Mouse (Mus musculus) ES-E14 (cell line): ENCODE measurements around the gene Wasf2. TPM values are rescaled to one million over a fixed set of nuclear protein-coding genes. Genes with fewer than 3 reads are reported as not detected.

Experiments used
- DNase-seq: peaks from one replicate; pipeline ENCODE4 v3.0.0-alpha.2; 2013; ENCODE audit warnings: low read depth, low spot score
- H3K27ac ChIP-seq: 2 replicates; pipeline ENCODE4 v1.5.1; 2012; ENCODE audit warnings: low read depth, mild to moderate bottlenecking, low read length, moderate library complexity, mixed read lengths; ENCODE audit not compliant: poor library complexity, insufficient read depth, severe bottlenecking
- H3K36me3 ChIP-seq: 2 replicates; pipeline ENCODE4 v1.6.1; 2012; ENCODE audit warnings: mild to moderate bottlenecking, low read length, moderate library complexity, mixed read lengths; ENCODE audit not compliant: control insufficient read depth, poor library complexity, insufficient read depth, severe bottlenecking
- H3K4me1 ChIP-seq, 2 experiments: fragments of 150-350 bp in 1 of 2; sonication (generic) in 1 of 2; 2 replicates each; pipeline ENCODE4 v1.6.1; 2012; ENCODE audit warnings: low read length in 2 of 2, mild to moderate bottlenecking in 1 of 2, mixed read lengths in 1 of 2; ENCODE audit not compliant: control insufficient read depth in 2 of 2, insufficient read depth in 2 of 2, poor library complexity in 1 of 2
- H3K4me3 ChIP-seq, 2 experiments: fragments of 150-350 bp in 1 of 2; sonication (generic) in 1 of 2; 2 replicates each; pipeline ENCODE4 v1.5.1; 2012; ENCODE audit warnings: low read length in 2 of 2, low read depth in 1 of 2, mild to moderate bottlenecking in 1 of 2, mixed read lengths in 1 of 2; ENCODE audit not compliant: insufficient read depth in 1 of 2, poor library complexity in 1 of 2, severe bottlenecking in 1 of 2
- H3K9ac ChIP-seq: 2 replicates; pipeline ENCODE4 v1.6.1; 2012; ENCODE audit warnings: low read depth, mild to moderate bottlenecking, low read length, mixed read lengths; ENCODE audit not compliant: poor library complexity, insufficient read depth, severe bottlenecking
- H3K9me3 ChIP-seq: fragments of 150-350 bp; sonication (generic); 2 replicates; pipeline ENCODE4 v1.6.1; 2012; ENCODE audit warnings: low read depth, mild to moderate bottlenecking, low read length; ENCODE audit not compliant: control insufficient read depth, insufficient read depth
- CHD2 ChIP-seq: IDR thresholded peaks from 2 replicates; pipeline ENCODE4 v1.6.1; 2014; ENCODE audit warnings: mild to moderate bottlenecking, low read depth, low read length, inconsistent platforms
- HCFC1 ChIP-seq: IDR thresholded peaks from 2 replicates; pipeline ENCODE4 v1.6.1; 2012; ENCODE audit warnings: low read length, inconsistent platforms, borderline replicate concordance; ENCODE audit not compliant: insufficient read depth
- MAFK ChIP-seq: IDR thresholded peaks from 2 replicates; pipeline ENCODE4 v1.6.1; 2014; ENCODE audit warnings: mild to moderate bottlenecking, low read depth, low read length, inconsistent platforms; ENCODE audit not compliant: insufficient read depth
- ZC3H11A ChIP-seq: IDR thresholded peaks from 2 replicates; pipeline ENCODE4 v1.6.1; 2012; ENCODE audit warnings: low read depth, mild to moderate bottlenecking, inconsistent platforms, low read length, borderline replicate concordance
- ZNF384 ChIP-seq: IDR thresholded peaks from 2 replicates; pipeline ENCODE4 v1.6.1; 2012; ENCODE audit warnings: low read depth, low read length, inconsistent platforms
- in situ Hi-C, 2 experiments: fragments of 600-800 bp; cut with MboI; formaldehyde crosslinking; loops; one replicate each; pipeline ENCODE4 v1.15.1; 2025; ENCODE audit warnings: low sequenced_read_pairs in 2 of 2, inconsistent platforms in 1 of 2; ENCODE audit not compliant: unreplicated experiment in 2 of 2
- total RNA-seq: library from RNA; depleted of rRNA; stranded (reverse); fragments of 300-350 nt; gene quantifications from 2 replicates; pipeline ENCODE4 v1.2.3, GENCODE M21; 2012; rRNA removed

The Wasf2 gene
- total RNA-seq: 31.8 and 32.3 TPM in 2 replicates

DNA sequence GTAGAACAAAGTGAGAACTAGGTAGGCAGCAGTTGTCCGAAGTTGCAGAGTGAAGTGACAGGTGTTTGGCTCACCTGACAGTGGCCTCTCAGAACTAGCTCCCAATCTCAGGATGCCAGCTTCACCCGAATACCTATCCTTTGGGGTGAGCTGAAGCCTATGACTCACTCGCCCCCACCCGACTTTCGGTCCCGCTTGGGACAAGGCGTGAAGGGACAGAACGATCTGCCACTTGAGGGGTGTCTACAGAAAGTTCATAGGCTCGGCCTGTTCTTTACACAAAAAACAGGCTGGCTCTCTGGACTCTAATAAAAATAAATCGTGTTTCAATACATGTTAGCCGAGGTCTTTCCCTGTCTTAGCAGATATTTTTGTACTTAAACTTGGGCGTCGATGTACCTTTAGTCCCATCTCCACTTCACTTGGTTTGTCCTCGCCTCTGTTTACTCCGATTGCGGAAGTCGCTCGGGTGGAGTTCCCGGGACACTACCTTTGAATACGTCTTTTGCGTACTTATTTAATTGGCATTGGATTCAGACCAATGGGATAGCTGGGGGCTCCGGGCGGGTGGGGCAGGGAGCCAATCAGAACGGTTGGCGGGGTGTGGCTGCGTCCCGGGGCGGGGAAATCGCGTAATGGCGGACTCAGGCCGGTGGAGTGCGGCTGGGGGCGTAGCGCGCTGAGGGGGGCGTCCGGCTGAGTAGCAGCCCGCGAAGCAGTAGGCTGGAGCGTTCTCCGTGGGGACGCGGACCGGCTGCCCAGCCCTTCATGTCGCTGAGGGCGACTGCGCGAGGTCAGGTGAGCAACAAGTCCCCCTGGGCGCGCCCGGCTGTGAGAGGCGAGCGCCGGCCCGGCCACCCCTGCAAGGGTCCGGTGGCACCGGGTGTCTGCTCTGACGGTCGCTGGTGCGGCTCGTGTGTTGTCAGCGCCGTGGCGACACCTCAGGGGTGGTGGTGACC lies at the start of gene Wasf2:
Gene Wasf2, plus strand, starts transcription at position 575 of the 959 bp plus-strand sequence.
- Histone ChIP-seq H3K27ac (peak within 1 kb of the TSS; percentile 67), H3K9me3 (no peaks in the 10 kb centered on the region), H3K36me3 (0 out of 2 replicates have a peak, but pooled peaks cover 2% of the 10 kb centered on the region), H3K4me3 (peak within 1 kb of the TSS; percentile 68 to 90), H3K4me1 (peaks cover 2 to 9% of the 10 kb centered on the region in 2 experiments; a peak in 2 of 4 replicates), H3K9ac (peak within 1 kb of the TSS; percentile 94)
- peak; percentile 93 for DNase-seq
- in situ Hi-C loops: no loop called here
- TF ChIP-seq CHD2: peak; percentile 51; the same call in 1 of the 2 replicates
- TF ChIP-seq ZNF384: no peak

DNA sequence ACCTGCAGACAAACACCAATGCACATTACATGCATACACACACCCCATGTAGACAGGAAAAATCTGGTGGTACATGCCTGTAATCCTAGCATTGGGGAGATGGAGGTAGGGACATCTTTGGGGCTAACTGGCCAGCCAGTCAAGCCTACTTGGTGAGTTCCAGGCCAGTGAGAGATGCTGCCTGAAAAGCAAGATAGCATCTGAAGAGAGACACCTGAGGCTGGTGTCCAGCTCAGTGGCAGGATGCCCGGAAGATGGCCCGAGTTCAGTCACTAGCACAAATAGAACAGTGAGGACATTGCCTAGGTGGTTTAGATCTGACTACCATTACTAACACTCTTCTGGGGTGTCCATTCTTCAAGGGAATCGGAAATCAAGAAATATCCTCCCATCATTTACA lies 49.4 kb upstream of the Wasf2 start:
- no peak overlapping the region for H3K27ac ChIP-seq
- H3K4me1 ChIP-seq: peaks cover 3 to 42% of the 10 kb centered on the region in 2 experiments; a peak in 3 of 4 replicates
- no peak overlapping the region for H3K4me3 ChIP-seq
- no peaks in the 10 kb centered on the region for H3K9me3 ChIP-seq
- no peak for TF ChIP-seq CHD2
- TF ChIP-seq MAFK: no peak
- no peak for TF ChIP-seq ZC3H11A
- no peak for TF ChIP-seq HCFC1
- no peak for TF ChIP-seq ZNF384
- in situ Hi-C loops: no loop called here
- no peak for DNase-seq
- H3K36me3 ChIP-seq: peaks cover 23% of the 10 kb centered on the region
- no peak overlapping the region for H3K9ac ChIP-seq

GRCm38 (mm10) chr4:133082216-133082773 lies 48.0 kb upstream of the Wasf2 start:
- Histone ChIP-seq H3K27ac (no peak overlapping the region), H3K36me3 (peaks cover 18% of the 10 kb centered on the region; the same call in 1 of the 2 replicates), H3K9ac (no peak overlapping the region), H3K4me1 (peaks cover 4 to 42% of the 10 kb centered on the region in 2 experiments; a peak in 3 of 4 replicates), H3K9me3 (no peaks in the 10 kb centered on the region), H3K4me3 (no peak overlapping the region)
- DNase-seq: no peak
- in situ Hi-C loops: no loop called here
- TF ChIP-seq HCFC1: no peak
- no peak for TF ChIP-seq MAFK
- no peak for TF ChIP-seq ZNF384
- TF ChIP-seq ZC3H11A: no peak
- no peak for TF ChIP-seq CHD2

- in situ Hi-C loops: no loop called here
- no peak for DNase-seq
- H3K4me3 ChIP-seq: peak overlapping the region in 1 of 2 experiments; percentile 35; a peak in 1 of 4 replicates
- H3K9me3 ChIP-seq: no peaks in the 10 kb centered on the region
- H3K4me1 ChIP-seq: peaks cover 9 to 40% of the 10 kb centered on the region in 2 experiments
- peak overlapping the region; percentile 11; the same call in 1 of the 2 replicates for H3K27ac ChIP-seq
- no peak overlapping the region for H3K9ac ChIP-seq
- TF ChIP-seq HCFC1: no peak
- no peak for TF ChIP-seq MAFK
- TF ChIP-seq CHD2: no peak
- TF ChIP-seq ZNF384: no peak
- TF ChIP-seq ZC3H11A: no peak
- H3K36me3 ChIP-seq: peaks cover 3% of the 10 kb centered on the region; the same call in 1 of the 2 replicates
Measured at GRCm38 (mm10) chr4:133083991-133084861, 46.1 kb upstream of the Wasf2 start.
